Mouse (Mus musculus) erythroblast, embryonic 14.5 days (primary cell): ENCODE data around the gene Parvb.

Experiments used
- GATA1 ChIP-seq: IDR thresholded peaks from 2 replicates; pipeline ENCODE4 v1.6.1; 2012; ENCODE audit warnings: low read length, inconsistent platforms, mixed read lengths
- TAL1 ChIP-seq: IDR thresholded peaks from 3 replicates; pipeline ENCODE4 v1.6.1; 2012; ENCODE audit warnings: low read length, inconsistent platforms, mixed read lengths

- TF ChIP-seq GATA1 (peak; percentile 56), TAL1 (peak; percentile 55)
Observed at GRCm38 (mm10) chr15:84231113-84231712, 630 bp upstream of the Parvb start.
